Mouse (Mus musculus): ENCODE data around the gene Cyp2d22.

- TF ChIP-seq POLR2A (IDR thresholded peaks at IDR 0.05; ENCODE audit: low read depth, low read length) (no peak), CTCF (IDR thresholded peaks at IDR 0.05; ENCODE audit: borderline replicate concordance, insufficient read depth, low read length) (no peak)
These were observed 31.6 kb downstream of the Cyp2d22 start for GRCm38 (mm10) chr15:82348258-82348998.
